Mouse (Mus musculus) liver, embryonic 14.5 days (tissue): Measurements from ENCODE around the gene Abl1. TPM values are rescaled to one million over a fixed set of nuclear protein-coding genes. Genes with fewer than 3 reads are reported as not detected.

Source experiments
- ATAC-seq: fragments of 200-750 bp; cut with Nextera tagmentation; 2 replicates; pipeline ENCODE4 v1.8.0; 2017; ENCODE audit warnings: moderate number of reproducible peaks, mild to moderate bottlenecking, moderate library complexity; ENCODE audit not compliant: insufficient read depth
- DNase-seq, 3 experiments: peaks; one replicate each; pipeline ENCODE4 v3.0.0-alpha.2; 2012 to 2013; ENCODE audit warnings: low read depth in 3 of 3, low spot score in 3 of 3
- H3K27ac ChIP-seq: fragments of 300-500 bp; sonication (generic); 2 replicates; pipeline ENCODE4 v1.5.1; 2014; ENCODE audit warnings: moderate library complexity, mild to moderate bottlenecking, control low read depth, inconsistent platforms
- H3K27me3 ChIP-seq: fragments of 300-500 bp; sonication (generic); 2 replicates; pipeline ENCODE4 v1.6.1; 2014; ENCODE audit warnings: mild to moderate bottlenecking, low read length, moderate library complexity; ENCODE audit not compliant: control insufficient read depth, insufficient read depth
- H3K36me3 ChIP-seq: fragments of 300-500 bp; sonication (generic); replicated peaks from 2 replicates; pipeline ENCODE4 v1.6.1; 2014; ENCODE audit warnings: low read depth; ENCODE audit not compliant: control insufficient read depth, insufficient read depth
- H3K4me1 ChIP-seq, 2 experiments: fragments of 200-500 bp in 1 of 2; fragments of 300-500 bp in 1 of 2; sonication (generic) in 1 of 2; replicated peaks; 2 replicates each; pipeline ENCODE4 v1.6.1; 2012 to 2014; ENCODE audit warnings: antibody characterized with exemption in 1 of 2, inconsistent platforms in 1 of 2, low read length in 1 of 2; ENCODE audit not compliant: control insufficient read depth in 2 of 2, insufficient read depth in 2 of 2
- H3K4me2 ChIP-seq: fragments of 300-500 bp; sonication (generic); 2 replicates; pipeline ENCODE4 v1.6.1; 2014; ENCODE audit warnings: low read depth, mild to moderate bottlenecking, control low read depth, moderate library complexity
- H3K4me3 ChIP-seq, 2 experiments: fragments of 200-500 bp in 1 of 2; fragments of 300-500 bp in 1 of 2; sonication (generic) in 1 of 2; 2 replicates each; pipeline ENCODE4 v1.5.1; 2012 to 2014; ENCODE audit warnings: low read depth in 2 of 2, low read length in 2 of 2, mild to moderate bottlenecking in 2 of 2, control low read depth in 1 of 2, inconsistent platforms in 1 of 2, moderate library complexity in 1 of 2; ENCODE audit not compliant: insufficient read depth in 1 of 2
- H3K9ac ChIP-seq: fragments of 300-500 bp; sonication (generic); replicated peaks from 2 replicates; pipeline ENCODE4 v1.6.1; 2014; ENCODE audit warnings: mild to moderate bottlenecking, control low read depth, moderate library complexity
- H3K9me3 ChIP-seq: fragments of 300-500 bp; sonication (generic); 2 replicates; pipeline ENCODE4 v1.6.1; 2016; ENCODE audit warnings: low read length, mixed read lengths; ENCODE audit not compliant: control insufficient read depth
- CTCF ChIP-seq: IDR thresholded peaks from 2 replicates; pipeline ENCODE4 v1.5.1; 2016; ENCODE audit warnings: antibody characterized with exemption, low read depth, control low read depth
- EP300 ChIP-seq: IDR thresholded peaks from 2 replicates; pipeline ENCODE4 v1.6.1; 2016; ENCODE audit warnings: antibody characterized with exemption, low read depth
- WGBS: fragments of 180-500 bp; shearing (Covaris S2); extraction: QIAGEN DNeasy Blood & Tissue Kit; methylation state at CpG from one replicate; pipeline ENCODE4 v1.1.7; 2014; ENCODE audit not compliant: insufficient replicate concordance; 5-methylcytosine and 5-hydroxymethylcytosine counted together
- polyA plus RNA-seq, 2 experiments: library from polyadenylated mRNA; depleted of rRNA in 1 of 2; stranded (reverse) in 1 of 2; unstranded in 1 of 2; fragments of >200 nt; fragmentation: Nextera tagmentation in 1 of 2; extraction: Ambion mirVana in 1 of 2; gene quantifications; 2 replicates each; pipeline versions ENCODE4 v1.2.1 to v1.2.3; 2012 to 2014

Abl1 gene
- polyA plus RNA-seq, 2 experiments: 4.8 to 9.6 TPM

DNA sequence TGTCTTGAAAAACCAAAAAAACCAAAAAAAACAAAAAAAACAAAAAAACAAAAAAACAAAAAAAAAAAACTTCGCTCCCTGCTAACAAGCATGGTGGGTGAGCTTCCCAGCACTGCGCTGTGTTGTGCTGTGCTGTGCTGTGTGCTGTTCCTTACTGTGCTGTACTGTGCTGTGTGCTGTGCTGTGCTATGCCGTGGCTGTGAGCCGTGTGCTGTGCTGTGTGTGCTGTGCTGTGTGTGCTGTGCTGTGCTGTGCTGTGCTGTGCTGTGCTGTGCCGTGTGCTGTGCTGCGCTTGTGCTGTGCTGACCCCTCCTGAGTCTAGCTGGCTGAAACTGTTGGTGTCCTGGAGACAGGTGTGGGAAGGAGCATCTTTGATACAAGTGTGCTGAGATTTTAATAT lies 78.9 kb downstream of the Abl1 start:
- H3K4me2 ChIP-seq: no peak overlapping the region
- no peak for DNase-seq
- no peak overlapping the region for H3K27ac ChIP-seq
- H3K4me3 ChIP-seq: no peak overlapping the region
- no peak for ATAC-seq
- no peaks in the 10 kb centered on the region for H3K27me3 ChIP-seq
- H3K36me3 ChIP-seq: no peaks in the 10 kb centered on the region
- peaks cover 7 to 37% of the 10 kb centered on the region in 2 experiments for H3K4me1 ChIP-seq
- 78% methylated on average over 6 of the region's 6 CpGs for WGBS
- no peak for TF ChIP-seq EP300
- no peak for TF ChIP-seq CTCF
- H3K9me3 ChIP-seq: no peaks in the 10 kb centered on the region
- H3K9ac ChIP-seq: no peak overlapping the region

DNA sequence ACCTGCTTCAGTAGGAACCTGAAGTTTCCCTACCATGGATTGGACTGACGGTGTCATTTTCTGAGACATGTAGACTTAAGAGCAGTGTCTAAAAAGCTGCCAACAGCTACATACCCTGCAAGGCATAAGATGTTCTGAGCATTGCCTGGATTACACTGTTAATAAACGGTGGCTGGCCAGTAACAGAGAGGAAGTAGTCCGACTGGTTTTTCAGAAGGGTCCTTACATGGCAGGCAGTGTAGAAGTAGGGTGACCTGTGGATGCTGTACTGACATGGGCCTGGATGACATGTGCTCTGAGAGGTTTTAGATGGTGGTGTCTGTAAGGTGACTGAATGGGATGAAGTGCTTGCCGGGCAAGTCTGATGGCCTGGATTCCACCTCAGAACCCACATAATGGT lies 79.6 kb downstream of the Abl1 start:
- H3K27ac ChIP-seq: no peak overlapping the region
- WGBS: 60% methylated on average over 4 of the region's 4 CpGs
- no peak overlapping the region for H3K4me3 ChIP-seq
- H3K27me3 ChIP-seq: no peaks in the 10 kb centered on the region
- no peak overlapping the region for H3K4me2 ChIP-seq
- TF ChIP-seq EP300 (no peak), CTCF (no peak)
- ATAC-seq (no peak), DNase-seq (no peak)
- H3K4me1 ChIP-seq: peaks cover 5 to 32% of the 10 kb centered on the region in 2 experiments
- no peaks in the 10 kb centered on the region for H3K36me3 ChIP-seq
- H3K9me3 ChIP-seq: no peaks in the 10 kb centered on the region
- no peak overlapping the region for H3K9ac ChIP-seq

DNA sequence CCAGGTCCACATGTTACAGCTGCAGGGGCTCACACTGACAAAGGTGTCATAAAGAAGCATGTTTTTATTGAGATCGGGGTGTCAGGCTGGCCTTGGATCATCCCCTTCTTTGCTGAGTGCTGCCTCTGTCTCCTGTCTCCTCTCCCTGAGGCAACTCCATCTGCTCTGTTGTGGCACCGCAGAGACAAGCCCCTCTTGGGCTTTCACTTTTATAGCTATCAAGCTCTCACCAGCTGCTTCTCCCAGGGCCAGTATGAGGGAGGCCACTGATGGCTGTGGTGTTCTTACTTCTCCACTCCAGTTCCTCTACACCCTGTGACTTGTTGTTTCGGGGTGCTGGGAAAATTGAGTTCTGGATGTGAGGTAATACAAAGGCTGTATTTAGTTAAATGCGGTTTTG lies 80.9 kb downstream of the Abl1 start:
- 20% methylated on average over 4 of the region's 4 CpGs for WGBS
- H3K36me3 ChIP-seq: no peaks in the 10 kb centered on the region
- no peaks in the 10 kb centered on the region for H3K27me3 ChIP-seq
- no peaks in the 10 kb centered on the region for H3K9me3 ChIP-seq
- peaks cover 5 to 30% of the 10 kb centered on the region in 2 experiments for H3K4me1 ChIP-seq
- ATAC-seq (no peak), DNase-seq (no peak)
- no peak overlapping the region for H3K4me3 ChIP-seq
- H3K4me2 ChIP-seq: peak overlapping the region; percentile 15; the same call in 1 of the 2 replicates
- H3K9ac ChIP-seq: no peak overlapping the region
- H3K27ac ChIP-seq: no peak overlapping the region
- TF ChIP-seq CTCF: no peak

DNA sequence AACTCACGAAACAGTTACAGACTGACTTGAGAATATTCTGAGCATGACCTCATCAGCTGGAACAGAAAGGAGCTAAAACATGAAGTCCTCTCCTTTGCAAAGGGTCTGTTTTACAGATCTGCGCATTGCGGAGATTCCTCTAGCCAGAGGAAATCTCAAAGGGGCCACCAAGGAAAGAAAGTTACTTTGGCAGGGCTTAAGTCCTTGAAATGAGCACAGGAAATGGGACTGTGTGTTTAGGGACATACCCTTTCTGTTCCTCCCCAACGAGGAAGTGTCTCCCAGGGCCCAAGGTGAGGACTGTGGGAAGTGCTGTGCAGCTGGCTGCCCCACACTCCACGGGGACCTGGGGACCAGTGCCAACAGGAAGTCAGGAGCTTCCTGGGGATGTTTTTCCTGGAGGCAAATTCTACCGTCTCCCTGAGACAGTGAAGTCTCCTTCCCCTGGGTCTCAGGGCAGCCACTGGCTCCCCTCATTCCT lies 81.5 kb downstream of the Abl1 start:
- Histone ChIP-seq H3K9ac (no peak overlapping the region), H3K27me3 (no peaks in the 10 kb centered on the region), H3K4me1 (peaks cover 5 to 30% of the 10 kb centered on the region in 2 experiments), H3K4me3 (no peak overlapping the region), H3K9me3 (no peaks in the 10 kb centered on the region), H3K4me2 (no peak overlapping the region), H3K27ac (no peak overlapping the region), H3K36me3 (no peaks in the 10 kb centered on the region)
- 28% methylated on average over 6 of the region's 6 CpGs for WGBS
- DNase-seq (no peak), ATAC-seq (no peak)
- TF ChIP-seq CTCF (no peak), EP300 (no peak)

DNA sequence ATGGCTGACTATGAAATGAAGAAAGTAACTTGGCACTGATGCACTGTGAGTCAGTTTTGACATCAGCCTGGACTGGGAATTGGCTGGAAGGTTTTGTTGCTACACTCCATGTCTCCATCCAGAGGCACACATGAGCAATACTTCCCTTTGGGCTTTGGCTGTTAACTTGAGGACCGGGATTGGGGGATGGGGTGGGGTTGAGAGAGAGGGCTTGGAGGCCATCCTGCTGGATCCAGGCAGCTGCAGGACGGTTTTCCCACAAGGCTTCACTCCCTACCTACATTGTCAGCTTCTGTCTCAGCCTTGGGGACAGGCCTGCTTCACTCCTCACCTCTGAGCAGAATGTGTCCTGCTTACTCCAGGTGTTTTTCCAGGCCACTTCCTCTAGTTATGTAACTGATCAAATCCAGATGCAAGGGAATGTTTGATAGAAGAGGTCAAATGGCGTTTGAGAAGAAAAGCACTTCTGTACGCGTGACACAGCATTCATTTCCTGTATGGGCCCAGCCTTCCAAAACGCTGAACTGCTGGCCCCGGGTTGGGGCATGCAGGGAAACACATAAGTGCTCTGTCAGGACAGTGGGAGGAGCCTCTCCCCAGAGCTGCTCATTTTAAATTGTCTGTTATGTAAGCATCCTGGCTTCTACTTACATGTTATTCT lies 82.7 kb downstream of the Abl1 start:
- TF ChIP-seq EP300: no peak
- no peak for TF ChIP-seq CTCF
- peaks cover 5 to 23% of the 10 kb centered on the region in 2 experiments for H3K4me1 ChIP-seq
- no peak overlapping the region for H3K4me3 ChIP-seq
- H3K9ac ChIP-seq: no peak overlapping the region
- H3K9me3 ChIP-seq: no peaks in the 10 kb centered on the region
- no peaks in the 10 kb centered on the region for H3K36me3 ChIP-seq
- peak in 1 of 3 experiments; percentile 33 for DNase-seq
- 18% methylated on average over 7 of the region's 7 CpGs for WGBS
- H3K27ac ChIP-seq: no peak overlapping the region
- ATAC-seq: 0 out of 2 replicates have a peak, but pooled peaks have one; percentile 39
- no peaks in the 10 kb centered on the region for H3K27me3 ChIP-seq
- peak overlapping the region; percentile 13; the same call in 1 of the 2 replicates for H3K4me2 ChIP-seq
